Mouse (Mus musculus) midbrain, embryonic 16.5 days (tissue): Measurements from ENCODE around the gene Phb2. TPM values are rescaled to one million over a fixed set of nuclear protein-coding genes. Genes with fewer than 3 reads are reported as not detected.

Experiments used
- ATAC-seq: fragments of 200-750 bp; cut with Nextera tagmentation; 2 replicates; pipeline ENCODE4 v1.8.0; 2017; ENCODE audit warnings: moderate TSS enrichment
- H3K27ac ChIP-seq: fragments of 300-500 bp; sonication (generic); 2 replicates; pipeline ENCODE4 v1.5.1; 2014; ENCODE audit warnings: mild to moderate bottlenecking, low read length, mixed read lengths
- H3K27me3 ChIP-seq: fragments of 300-500 bp; sonication (generic); 2 replicates; pipeline ENCODE4 v1.6.1; 2014; ENCODE audit warnings: low read depth, low read length, mixed read lengths; ENCODE audit not compliant: control insufficient read depth, insufficient read depth
- H3K36me3 ChIP-seq: fragments of 300-500 bp; sonication (generic); 2 replicates; pipeline ENCODE4 v1.6.1; 2014; ENCODE audit warnings: mild to moderate bottlenecking, low read length, moderate library complexity, mixed read lengths; ENCODE audit not compliant: control insufficient read depth, insufficient read depth
- H3K4me1 ChIP-seq: fragments of 300-500 bp; sonication (generic); 2 replicates; pipeline ENCODE4 v1.6.1; 2014; ENCODE audit warnings: mild to moderate bottlenecking, low read length, mixed read lengths; ENCODE audit not compliant: control insufficient read depth, insufficient read depth
- H3K4me2 ChIP-seq: fragments of 300-500 bp; sonication (generic); 2 replicates; pipeline ENCODE4 v1.6.1; 2014; ENCODE audit warnings: mild to moderate bottlenecking, low read length, mixed read lengths
- H3K4me3 ChIP-seq: fragments of 300-500 bp; sonication (generic); 2 replicates; pipeline ENCODE4 v1.5.1; 2014; ENCODE audit warnings: low read depth, mild to moderate bottlenecking, low read length, moderate library complexity, mixed read lengths
- H3K9ac ChIP-seq: fragments of 300-500 bp; sonication (generic); 2 replicates; pipeline ENCODE4 v1.6.1; 2014; ENCODE audit warnings: low read depth, low read length, mixed read lengths
- H3K9me3 ChIP-seq: fragments of 300-500 bp; sonication (generic); replicated peaks from 2 replicates; pipeline ENCODE4 v1.6.1; 2014; ENCODE audit warnings: mild to moderate bottlenecking, low read length, mixed read lengths; ENCODE audit not compliant: control insufficient read depth, poor library complexity, severe bottlenecking
- WGBS: fragments of 180-500 bp; shearing (Covaris S2); extraction: QIAGEN DNeasy Blood & Tissue Kit; methylation state at CpG from one replicate; pipeline ENCODE4 v1.1.7; 2014; 5-methylcytosine and 5-hydroxymethylcytosine counted together
- polyA plus RNA-seq: library from polyadenylated mRNA; unstranded; fragments of >200 nt; fragmentation: Nextera tagmentation; extraction: Ambion mirVana; gene quantifications from 2 replicates; pipeline ENCODE4 v1.2.1, GENCODE M21; 2015

Phb2 gene
- polyA plus RNA-seq, 1 experiment from 2014 or later, result 240 TPM

- Histone ChIP-seq H3K36me3 (peaks cover 28% of the 10 kb centered on the region), H3K4me2 (no peak overlapping the region), H3K4me1 (peaks cover 14% of the 10 kb centered on the region), H3K27me3 (no peaks in the 10 kb centered on the region), H3K27ac (no peak overlapping the region), H3K4me3 (no peak overlapping the region), H3K9me3 (no peaks in the 10 kb centered on the region), H3K9ac (no peak overlapping the region)
- no peak for ATAC-seq
- 62% methylated on average over 20 of the region's 20 CpGs for WGBS
Measured at GRCm38 (mm10) chr6:124716864-124717490, 4.8 kb downstream of the Phb2 start.

- Histone ChIP-seq H3K4me3 (no peak overlapping the region), H3K4me2 (no peak overlapping the region), H3K27ac (no peak overlapping the region), H3K9ac (no peak overlapping the region), H3K27me3 (no peaks in the 10 kb centered on the region), H3K4me1 (peaks cover 11% of the 10 kb centered on the region), H3K36me3 (peaks cover 28% of the 10 kb centered on the region), H3K9me3 (no peaks in the 10 kb centered on the region)
- WGBS, result 83% methylated on average over 13 of the region's 13 CpGs
- ATAC-seq, result no peak
Measured at GRCm38 (mm10) chr6:124717968-124718367, 5.8 kb downstream of the Phb2 start.

- Histone ChIP-seq H3K36me3 (peaks cover 28% of the 10 kb centered on the region), H3K9me3 (no peaks in the 10 kb centered on the region), H3K4me1 (peaks cover 4% of the 10 kb centered on the region), H3K4me3 (no peak overlapping the region), H3K9ac (0 out of 2 replicates have a peak overlapping the region, but pooled peaks have one; percentile 20), H3K27me3 (no peaks in the 10 kb centered on the region), H3K4me2 (no peak overlapping the region), H3K27ac (no peak overlapping the region)
- 64% methylated on average over 12 of the region's 16 CpGs for WGBS
- no peak for ATAC-seq
Measured at GRCm38 (mm10) chr6:124718703-124719102, 6.6 kb downstream of the Phb2 start.

- Histone ChIP-seq H3K4me2 (no peak overlapping the region), H3K4me3 (no peak overlapping the region), H3K9me3 (no peaks in the 10 kb centered on the region), H3K27ac (no peak overlapping the region), H3K9ac (no peak overlapping the region; the same call in 1 of the 2 replicates), H3K36me3 (peaks cover 28% of the 10 kb centered on the region), H3K4me1 (no peaks in the 10 kb centered on the region), H3K27me3 (no peaks in the 10 kb centered on the region)
- WGBS, result 69% methylated on average over 7 of the region's 7 CpGs
- ATAC-seq, result no peak
Measured at GRCm38 (mm10) chr6:124719354-124719978, 7.3 kb downstream of the Phb2 start.

- H3K4me1 ChIP-seq, result no peaks in the 10 kb centered on the region
- no peak overlapping the region for H3K9ac ChIP-seq
- no peak overlapping the region for H3K4me3 ChIP-seq
- no peak for ATAC-seq
- no peak overlapping the region for H3K27ac ChIP-seq
- H3K4me2 ChIP-seq, result no peak overlapping the region
- 56% methylated on average over 11 of the region's 11 CpGs for WGBS
- peaks cover 15% of the 10 kb centered on the region for H3K36me3 ChIP-seq
- H3K9me3 ChIP-seq, result no peaks in the 10 kb centered on the region
- H3K27me3 ChIP-seq, result no peaks in the 10 kb centered on the region
Measured at GRCm38 (mm10) chr6:124720904-124721303, 8.8 kb downstream of the Phb2 start.

GRCm38 (mm10) chr6:124722876-124723473, 10.8 kb downstream of the Phb2 start:
- Histone ChIP-seq H3K9me3 (no peaks in the 10 kb centered on the region), H3K36me3 (no peaks in the 10 kb centered on the region), H3K9ac (no peak overlapping the region), H3K27ac (no peak overlapping the region), H3K4me1 (no peaks in the 10 kb centered on the region), H3K4me2 (no peak overlapping the region), H3K4me3 (no peak overlapping the region), H3K27me3 (no peaks in the 10 kb centered on the region)
- 82% methylated on average over 6 of the region's 6 CpGs for WGBS
- ATAC-seq, result no peak

GRCm38 (mm10) chr6:124723541-124723940, 11.4 kb downstream of the Phb2 start:
- Histone ChIP-seq H3K27me3 (no peaks in the 10 kb centered on the region), H3K27ac (no peak overlapping the region), H3K36me3 (no peaks in the 10 kb centered on the region), H3K9ac (no peak overlapping the region), H3K4me2 (no peak overlapping the region), H3K4me3 (no peak overlapping the region), H3K9me3 (no peaks in the 10 kb centered on the region), H3K4me1 (no peaks in the 10 kb centered on the region)
- ATAC-seq, result no peak
- WGBS, result 88% methylated on average over 8 of the region's 8 CpGs

GRCm38 (mm10) chr6:124724472-124724871, 12.3 kb downstream of the Phb2 start:
- ATAC-seq, result no peak
- no peaks in the 10 kb centered on the region for H3K36me3 ChIP-seq
- H3K27ac ChIP-seq, result no peak overlapping the region
- no peaks in the 10 kb centered on the region for H3K27me3 ChIP-seq
- H3K9ac ChIP-seq, result no peak overlapping the region
- H3K4me3 ChIP-seq, result no peak overlapping the region
- H3K4me1 ChIP-seq, result no peaks in the 10 kb centered on the region
- 89% methylated on average over 10 of the region's 10 CpGs for WGBS
- H3K4me2 ChIP-seq, result no peak overlapping the region
- H3K9me3 ChIP-seq, result no peaks in the 10 kb centered on the region

GRCm38 (mm10) chr6:124728621-124729020, 16.5 kb downstream of the Phb2 start:
- no peak for ATAC-seq
- no peaks in the 10 kb centered on the region for H3K36me3 ChIP-seq
- H3K4me2 ChIP-seq, result no peak overlapping the region
- no peak overlapping the region for H3K4me3 ChIP-seq
- no peak overlapping the region for H3K27ac ChIP-seq
- H3K9me3 ChIP-seq, result no peaks in the 10 kb centered on the region
- H3K4me1 ChIP-seq, result no peaks in the 10 kb centered on the region
- H3K27me3 ChIP-seq, result no peaks in the 10 kb centered on the region
- no peak overlapping the region for H3K9ac ChIP-seq
- WGBS, result 89% methylated on average over 10 of the region's 10 CpGs
